Mouse (Mus musculus): ENCODE measurements around the gene Gm39566. TPM values are rescaled to one million over a fixed set of nuclear protein-coding genes. Genes with fewer than 3 reads are reported as not detected.

Gene Gm39566
- polyA plus RNA-seq, 1 experiment from 2014 or later, result not detected

DNA sequence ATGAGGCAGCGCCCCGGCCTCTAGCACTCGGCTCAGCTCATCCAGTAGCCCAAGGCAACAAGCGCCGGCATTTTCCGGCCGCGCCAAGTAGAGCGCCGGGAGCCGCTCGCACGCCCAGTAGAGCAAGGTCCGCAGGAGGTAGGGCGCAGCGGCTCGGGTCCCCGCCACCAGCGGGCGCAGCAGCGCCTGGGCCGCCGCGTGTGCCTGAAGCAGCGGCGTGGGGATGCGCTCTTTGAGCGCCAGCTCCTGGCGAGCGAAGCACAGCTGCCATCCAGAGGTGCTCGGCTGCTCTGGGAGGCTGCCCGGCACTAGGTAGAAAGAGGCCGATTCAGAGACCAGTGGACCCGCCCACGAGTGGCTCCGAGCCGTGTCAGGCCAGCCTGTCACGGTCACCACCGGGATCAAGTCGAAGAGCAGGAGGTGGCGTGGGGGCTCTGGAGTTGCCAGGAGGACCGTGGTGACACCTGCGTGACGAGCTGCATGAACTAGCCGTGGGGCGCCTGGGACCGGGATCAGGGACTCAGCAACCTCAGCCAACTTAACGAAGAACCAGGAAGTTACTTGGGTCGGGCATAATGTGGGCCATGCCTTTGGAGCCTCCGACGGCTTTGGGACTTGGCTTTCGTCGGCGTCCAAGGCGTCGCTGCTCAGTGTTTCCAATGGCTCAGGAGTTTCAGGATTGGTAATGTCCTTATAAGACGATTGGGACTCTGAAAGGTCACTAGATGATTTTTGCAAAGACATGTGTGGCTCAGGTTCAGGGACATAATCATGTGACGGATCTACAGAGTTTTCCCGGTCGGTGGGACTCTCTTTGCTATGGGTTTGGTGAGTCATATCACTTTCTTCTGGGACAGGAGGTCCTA is 11.1 kb downstream of the Gm39566 start:
- DNase-seq (peak; percentile 89), ATAC-seq (ENCODE audit: low FRiP score, low TSS enrichment) (peak; percentile 29; the same call in 1 of the 2 replicates)
- Histone ChIP-seq H3K9me3 (ENCODE audit: control insufficient read depth, low read length) (no peaks in the 10 kb centered on the region), H3K27me3 (ENCODE audit: control insufficient read depth, insufficient read depth, low read length) (peaks cover 24% of the 10 kb centered on the region), H3K36me3 (ENCODE audit: control insufficient read depth, insufficient read depth, low read length) (no peaks in the 10 kb centered on the region), H3K4me3 (replicated peaks; ENCODE audit: low read depth, low read length) (peak overlapping the region; percentile 59), H3K4me1 (ENCODE audit: control insufficient read depth, insufficient read depth, low read length) (peaks cover 47% of the 10 kb centered on the region), H3K9ac (replicated peaks; ENCODE audit: low read length) (peak overlapping the region; percentile 62), H3K4me2 (ENCODE audit: low read length) (peak overlapping the region; percentile 97), H3K27ac (replicated peaks; ENCODE audit: low read depth, low read length) (peak overlapping the region; percentile 69; the same call in 1 of the 2 replicates)
- 2% methylated on average over 60 of the region's 60 CpGs for WGBS

GRCm38 (mm10) chr11:69803328-69803727 is 11.8 kb downstream of the Gm39566 start:
- Histone ChIP-seq H3K4me3 (replicated peaks; ENCODE audit: low read depth, low read length) (peak overlapping the region; percentile 59), H3K27me3 (ENCODE audit: control insufficient read depth, insufficient read depth, low read length) (peaks cover 24% of the 10 kb centered on the region), H3K4me1 (ENCODE audit: control insufficient read depth, insufficient read depth, low read length) (peaks cover 49% of the 10 kb centered on the region), H3K9me3 (ENCODE audit: control insufficient read depth, low read length) (no peaks in the 10 kb centered on the region), H3K36me3 (ENCODE audit: control insufficient read depth, insufficient read depth, low read length) (no peaks in the 10 kb centered on the region), H3K9ac (replicated peaks; ENCODE audit: low read length) (peak overlapping the region; percentile 62), H3K27ac (replicated peaks; ENCODE audit: low read depth, low read length) (peak overlapping the region; percentile 69), H3K4me2 (ENCODE audit: low read length) (peak overlapping the region; percentile 97)
- ATAC-seq (ENCODE audit: low FRiP score, low TSS enrichment) (no peak), DNase-seq (no peak)
- WGBS, result 3% methylated on average over 12 of the region's 12 CpGs

- ATAC-seq (ENCODE audit: low FRiP score, low TSS enrichment), result no peak
- under 1% methylated on average over 33 of the region's 33 CpGs for WGBS
- peak; percentile 86 for DNase-seq
Measured at GRCm38 (mm10) chr11:69802648-69803105, 12.4 kb downstream of the Gm39566 start.

GRCm38 (mm10) chr11:69801379-69801977 is 13.6 kb downstream of the Gm39566 start, which contains the start of gene Fgf11:
Fgf11 (minus strand) TSS chr11:69801857.
- no peaks in the 10 kb centered on the region for H3K9me3 ChIP-seq (ENCODE audit: control insufficient read depth, low read length)
- H3K27ac ChIP-seq (replicated peaks; ENCODE audit: low read depth, low read length), result peak within 1 kb of the TSS; percentile 95
- no peaks in the 10 kb centered on the region for H3K36me3 ChIP-seq (ENCODE audit: control insufficient read depth, insufficient read depth, low read length)
- peaks cover 30% of the 10 kb centered on the region for H3K27me3 ChIP-seq (ENCODE audit: control insufficient read depth, insufficient read depth, low read length)
- H3K9ac ChIP-seq (replicated peaks; ENCODE audit: low read length), result peak within 1 kb of the TSS; percentile 62
- ATAC-seq (ENCODE audit: low FRiP score, low TSS enrichment) (no peak), DNase-seq (peak; percentile 26)
- WGBS, result under 1% methylated on average over 33 of the region's 33 CpGs
- peak within 1 kb of the TSS; percentile 97 for H3K4me2 ChIP-seq (ENCODE audit: low read length)
- peaks cover 49% of the 10 kb centered on the region for H3K4me1 ChIP-seq (ENCODE audit: control insufficient read depth, insufficient read depth, low read length)
- peak within 1 kb of the TSS; percentile 59 for H3K4me3 ChIP-seq (replicated peaks; ENCODE audit: low read depth, low read length)

More at GRCm38 (mm10) chr11:69802648-69803105, 12.4 kb downstream of the Gm39566 start:
- peak overlapping the region; percentile 97 for H3K4me2 ChIP-seq (ENCODE audit: low read length)
- H3K27ac ChIP-seq (replicated peaks; ENCODE audit: low read depth, low read length), result peak overlapping the region; percentile 69
- H3K9ac ChIP-seq (replicated peaks; ENCODE audit: low read length), result peak overlapping the region; percentile 62
- no peaks in the 10 kb centered on the region for H3K9me3 ChIP-seq (ENCODE audit: control insufficient read depth, low read length)
- H3K36me3 ChIP-seq (ENCODE audit: control insufficient read depth, insufficient read depth, low read length), result no peaks in the 10 kb centered on the region
- H3K27me3 ChIP-seq (ENCODE audit: control insufficient read depth, insufficient read depth, low read length), result peaks cover 28% of the 10 kb centered on the region
- H3K4me3 ChIP-seq (replicated peaks; ENCODE audit: low read depth, low read length), result peak overlapping the region; percentile 59
- peaks cover 49% of the 10 kb centered on the region for H3K4me1 ChIP-seq (ENCODE audit: control insufficient read depth, insufficient read depth, low read length)

DNA sequence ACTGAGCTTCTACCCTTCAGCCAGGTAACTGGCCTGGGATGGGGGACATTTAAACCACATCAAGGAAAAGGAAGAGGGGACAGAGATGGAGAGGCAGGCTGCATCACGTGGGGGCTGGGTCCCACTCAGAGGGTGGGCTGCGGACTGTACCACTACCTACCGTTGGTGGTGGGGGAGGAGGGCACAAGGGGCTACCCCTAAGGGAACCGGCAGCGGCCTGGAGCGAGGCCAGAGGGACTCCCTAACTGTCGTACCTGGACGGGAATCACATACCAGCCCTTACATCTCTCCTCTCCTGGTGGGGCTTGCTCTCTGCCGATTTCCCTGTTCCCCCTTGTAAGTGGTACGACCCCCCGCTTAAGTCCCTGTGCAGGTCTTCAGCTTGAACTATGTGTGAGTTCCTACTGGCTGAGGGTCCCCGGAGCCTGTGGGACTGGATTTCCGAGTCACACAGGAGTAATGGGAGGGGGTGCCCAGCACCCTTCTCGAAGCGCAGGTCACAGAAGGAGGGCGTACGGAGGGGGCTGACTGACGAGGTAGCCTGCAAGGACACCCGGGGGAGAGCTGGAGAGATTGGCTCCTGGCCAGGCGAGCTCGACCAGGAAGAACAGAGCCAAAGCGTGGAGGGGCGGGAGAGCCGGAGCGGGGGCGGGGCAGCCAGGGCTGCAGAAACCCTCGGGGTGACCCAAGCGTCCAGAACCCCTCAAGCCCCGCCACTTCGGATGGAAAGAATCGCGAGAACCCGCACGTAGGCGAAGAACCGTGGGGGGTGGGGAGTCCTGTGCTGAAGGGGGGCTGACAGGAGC is 14.5 kb downstream of the Gm39566 start:
- DNase-seq, result peak; percentile 90
- H3K4me2 ChIP-seq (ENCODE audit: low read length), result peak overlapping the region; percentile 97
- peaks cover 31% of the 10 kb centered on the region for H3K27me3 ChIP-seq (ENCODE audit: control insufficient read depth, insufficient read depth, low read length)
- H3K4me3 ChIP-seq (replicated peaks; ENCODE audit: low read depth, low read length), result peak overlapping the region; percentile 59
- H3K4me1 ChIP-seq (ENCODE audit: control insufficient read depth, insufficient read depth, low read length), result peaks cover 51% of the 10 kb centered on the region
- H3K9me3 ChIP-seq (ENCODE audit: control insufficient read depth, low read length), result no peaks in the 10 kb centered on the region
- peak; percentile 82 for ATAC-seq (ENCODE audit: low FRiP score, low TSS enrichment)
- 1% methylated on average over 36 of the region's 36 CpGs for WGBS
- peak overlapping the region; percentile 95 for H3K27ac ChIP-seq (replicated peaks; ENCODE audit: low read depth, low read length)
- peak overlapping the region; percentile 62 for H3K9ac ChIP-seq (replicated peaks; ENCODE audit: low read length)
- no peaks in the 10 kb centered on the region for H3K36me3 ChIP-seq (ENCODE audit: control insufficient read depth, insufficient read depth, low read length)

GRCm38 (mm10) chr11:69800138-69800391 is 15.0 kb downstream of the Gm39566 start:
- peaks cover 56% of the 10 kb centered on the region for H3K4me1 ChIP-seq (ENCODE audit: control insufficient read depth, insufficient read depth, low read length)

DNA sequence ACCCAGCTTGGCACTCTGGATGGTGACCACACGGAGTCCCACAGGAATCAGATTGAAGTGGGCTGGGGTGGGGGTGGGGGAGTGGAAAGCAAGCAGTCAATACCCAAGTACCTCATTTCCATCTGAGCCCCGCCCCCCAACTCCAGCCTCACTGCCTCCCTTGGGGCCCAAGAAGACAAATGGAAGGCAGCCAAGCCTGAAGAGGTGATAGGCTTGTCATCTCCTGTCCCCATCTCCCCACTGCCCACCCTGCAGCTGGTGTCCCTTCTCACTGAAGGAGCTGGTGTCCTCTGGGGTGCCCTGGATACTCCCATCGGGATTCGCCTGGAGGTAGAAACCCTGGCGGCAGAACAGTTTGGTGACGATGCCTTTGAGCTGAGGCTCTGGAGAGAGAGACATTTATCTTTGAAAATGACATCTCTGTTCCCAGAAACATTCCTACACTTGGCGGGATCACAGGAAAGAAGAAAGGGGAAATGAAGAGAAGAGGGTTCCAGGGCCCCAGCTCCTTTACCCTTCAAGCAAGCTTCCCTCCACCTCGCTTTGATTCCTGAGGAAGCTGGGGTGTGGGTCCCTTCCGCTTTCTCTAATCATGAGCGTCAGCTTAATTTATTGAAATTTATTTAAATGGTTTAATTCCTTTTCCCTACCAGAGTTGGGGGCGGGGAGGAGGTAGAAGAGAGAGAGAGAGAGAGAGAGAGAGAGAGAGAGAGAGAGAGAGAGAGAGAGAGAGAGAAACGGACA is 15.5 kb downstream of the Gm39566 start:
- H3K27ac ChIP-seq (replicated peaks; ENCODE audit: low read depth, low read length), result peak overlapping the region; percentile 95
- H3K9me3 ChIP-seq (ENCODE audit: control insufficient read depth, low read length), result no peaks in the 10 kb centered on the region
- no peaks in the 10 kb centered on the region for H3K36me3 ChIP-seq (ENCODE audit: control insufficient read depth, insufficient read depth, low read length)
- ATAC-seq (ENCODE audit: low FRiP score, low TSS enrichment) (no peak), DNase-seq (peak; percentile 69)
- H3K9ac ChIP-seq (replicated peaks; ENCODE audit: low read length), result peak overlapping the region; percentile 62
- WGBS, result 9% methylated on average over 12 of the region's 12 CpGs
- H3K4me2 ChIP-seq (ENCODE audit: low read length), result peak overlapping the region; percentile 97
- H3K4me1 ChIP-seq (ENCODE audit: control insufficient read depth, insufficient read depth, low read length), result peaks cover 55% of the 10 kb centered on the region
- peak overlapping the region; percentile 59 for H3K4me3 ChIP-seq (replicated peaks; ENCODE audit: low read depth, low read length)
- H3K27me3 ChIP-seq (ENCODE audit: control insufficient read depth, insufficient read depth, low read length), result peaks cover 22% of the 10 kb centered on the region; the same call in 1 of the 2 replicates

More at GRCm38 (mm10) chr11:69800138-69800391, 15.0 kb downstream of the Gm39566 start:
- Histone ChIP-seq H3K4me3 (replicated peaks; ENCODE audit: low read depth, low read length) (peak overlapping the region; percentile 59), H3K4me2 (ENCODE audit: low read length) (peak overlapping the region; percentile 97), H3K9ac (replicated peaks; ENCODE audit: low read length) (peak overlapping the region; percentile 62), H3K27me3 (ENCODE audit: control insufficient read depth, insufficient read depth, low read length) (peaks cover 27% of the 10 kb centered on the region), H3K27ac (replicated peaks; ENCODE audit: low read depth, low read length) (peak overlapping the region; percentile 95), H3K36me3 (ENCODE audit: control insufficient read depth, insufficient read depth, low read length) (no peaks in the 10 kb centered on the region), H3K9me3 (ENCODE audit: control insufficient read depth, low read length) (no peaks in the 10 kb centered on the region)
- peak; percentile 44 for ATAC-seq (ENCODE audit: low FRiP score, low TSS enrichment)
- no peak for DNase-seq
- 0% methylated on average over 11 of the region's 11 CpGs for WGBS

- Histone ChIP-seq H3K36me3 (ENCODE audit: control insufficient read depth, insufficient read depth, low read length) (no peaks in the 10 kb centered on the region), H3K4me3 (replicated peaks; ENCODE audit: low read depth, low read length) (no peak overlapping the region), H3K27me3 (ENCODE audit: control insufficient read depth, insufficient read depth, low read length) (peaks cover 16% of the 10 kb centered on the region; the same call in 1 of the 2 replicates), H3K4me1 (ENCODE audit: control insufficient read depth, insufficient read depth, low read length) (peaks cover 39% of the 10 kb centered on the region), H3K9me3 (ENCODE audit: control insufficient read depth, low read length) (no peaks in the 10 kb centered on the region), H3K9ac (replicated peaks; ENCODE audit: low read length) (no peak overlapping the region), H3K27ac (replicated peaks; ENCODE audit: low read depth, low read length) (no peak overlapping the region), H3K4me2 (ENCODE audit: low read length) (no peak overlapping the region)
- ATAC-seq (ENCODE audit: low FRiP score, low TSS enrichment) (no peak), DNase-seq (no peak)
- 76% methylated on average over 7 of the region's 7 CpGs for WGBS
Measured at GRCm38 (mm10) chr11:69797924-69798323, 17.2 kb downstream of the Gm39566 start.

Measured in midbrain, embryonic 14.5 days (tissue).